ENCODE assay signal across 23 mouse cellular contexts in the genomic region with DNA sequence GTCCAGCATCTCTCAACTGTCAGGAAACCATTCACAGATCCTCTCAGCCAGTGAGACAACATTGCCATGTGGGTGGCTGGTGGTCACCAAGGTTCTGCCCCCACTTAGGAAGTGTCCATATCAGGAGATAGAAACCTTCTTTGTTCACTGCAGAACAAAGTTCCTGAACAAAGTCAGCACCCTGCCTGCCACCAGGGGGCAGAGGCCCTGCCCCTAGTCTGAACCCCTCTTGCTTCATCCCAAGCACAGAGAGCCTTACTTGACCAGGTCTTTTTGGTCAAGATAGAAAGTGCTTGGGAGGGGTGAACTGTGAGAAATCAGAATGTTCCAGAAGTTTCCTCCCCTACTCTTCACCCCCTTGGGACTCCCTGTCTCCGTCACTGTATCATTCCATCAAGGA. TPM values are rescaled to one million over a fixed set of nuclear protein-coding genes. Genes with fewer than 3 reads are reported as not detected.
DNase-seq lines count a peak whose midpoint lies in the region; ATAC-seq and TF ChIP-seq lines count a peak whose summit lies in the region.
"Had no signal": no experiment of that assay in that cellular context is flagged by ENCODE, and none has a peak within 500 bp of the region (broad histone marks: within the 10 kb centered on the region; RNA-seq: fewer than 3 reads in every experiment).

No protein-coding gene starts in this region.

- no peak overlapping the region for H3K4me3 ChIP-seq in intestine, postnatal 0 days (ENCODE audit: low read depth, low read length)
- H3K4me3 ChIP-seq in intestine, embryonic 16.5 days (ENCODE audit: low read length) = no peak overlapping the region
- no peak overlapping the region for H3K4me3 ChIP-seq in lung, embryonic 14.5 days (ENCODE audit: low read depth, low read length)
- no peak overlapping the region for H3K4me3 ChIP-seq in CH12.LX (replicated peaks in 1 of 3; ENCODE audit: low read depth in 2 of 3, low read length in 2 of 3, poor library complexity in 1 of 3)
- H3K4me3 ChIP-seq in MEL (ENCODE audit: control insufficient read depth in 1 of 2, insufficient read depth in 1 of 2, low read depth in 2 of 2, low read length in 2 of 2) = no peak overlapping the region
- H3K4me3 ChIP-seq: embryonic facial prominence, embryonic 15.5 days; forebrain, embryonic 10.5 days; heart, embryonic 15.5 days; hindbrain, embryonic 13.5 days; lung, embryonic 15.5 days; midbrain, embryonic 13.5 days; neural tube, embryonic 13.5 days had no signal

- no peaks in the 10 kb centered on the region for H3K4me1 ChIP-seq in intestine, postnatal 0 days (replicated peaks; ENCODE audit: control insufficient read depth, insufficient read depth, low read length)
- no peaks in the 10 kb centered on the region for H3K4me1 ChIP-seq in intestine, embryonic 16.5 days (ENCODE audit: control insufficient read depth, insufficient read depth, low read length)
- no peaks in the 10 kb centered on the region for H3K4me1 ChIP-seq in lung, embryonic 14.5 days (ENCODE audit: insufficient read depth)
- H3K4me1 ChIP-seq in CH12.LX (ENCODE audit: control insufficient read depth in 1 of 2, insufficient read depth in 2 of 2) (peaks cover 0 to 14% of the 10 kb centered on the region in 2 experiments; a peak in 2 of 4 replicates), MEL (ENCODE audit: control insufficient read depth in 1 of 2, insufficient read depth in 2 of 2, low read length in 2 of 2) (peaks cover 23 to 39% of the 10 kb centered on the region in 2 experiments)
- H3K4me1 ChIP-seq: embryonic facial prominence, embryonic 15.5 days; heart, embryonic 15.5 days; lung, embryonic 15.5 days had no signal

- 90% methylated on average over 1 of the region's 1 CpGs for WGBS in intestine, postnatal 0 days
- 90% methylated on average over 1 of the region's 1 CpGs for WGBS in intestine, embryonic 16.5 days
- WGBS in lung, embryonic 14.5 days = 91% methylated on average over 1 of the region's 1 CpGs

- TF ChIP-seq CTCF in intestine, postnatal 0 days (IDR thresholded peaks at IDR 0.05; ENCODE audit: low read depth) = peak; percentile 53
- TF ChIP-seq CTCF in lung, embryonic 14.5 days (IDR thresholded peaks at IDR 0.05; ENCODE audit: low read depth) = peak; percentile 36
- TF ChIP-seq CTCF in CH12.LX (conservative IDR thresholded peaks at IDR 0.05 in 1 of 2, IDR thresholded peaks at IDR 0.05 in 1 of 2; ENCODE audit: low read depth in 2 of 2, low read length in 2 of 2) (peak; percentile 18 to 68; a peak in 2 of 4 replicates), MEL (IDR thresholded peaks at IDR 0.05 in 2 of 3, conservative IDR thresholded peaks at IDR 0.05 in 1 of 3; ENCODE audit: control insufficient read depth in 1 of 3, insufficient read depth in 1 of 3, low read depth in 2 of 3, low read length in 3 of 3, poor library complexity in 1 of 3, severe bottlenecking in 1 of 3) (peak; percentile 35 to 54 (median 38); a peak in 5 of 6 replicates)

- H3K27me3 ChIP-seq in intestine, postnatal 0 days (replicated peaks; ENCODE audit: control insufficient read depth, insufficient read depth, low read length) = no peaks in the 10 kb centered on the region
- H3K27me3 ChIP-seq in intestine, embryonic 16.5 days (replicated peaks; ENCODE audit: control insufficient read depth, insufficient read depth, low read length) = no peaks in the 10 kb centered on the region
- H3K27me3 ChIP-seq in lung, embryonic 14.5 days (ENCODE audit: insufficient read depth, low read length) = no peaks in the 10 kb centered on the region
- H3K27me3 ChIP-seq in CH12.LX (replicated peaks) = peaks cover 2% of the 10 kb centered on the region
- no peaks in the 10 kb centered on the region for H3K27me3 ChIP-seq in MEL (ENCODE audit: control insufficient read depth in 1 of 2, insufficient read depth in 2 of 2, low read length in 2 of 2)
- H3K27me3 ChIP-seq: embryonic facial prominence, embryonic 15.5 days; heart, embryonic 15.5 days; hindbrain, embryonic 13.5 days; lung, embryonic 15.5 days; midbrain, embryonic 13.5 days; neural tube, embryonic 13.5 days had no signal

- no peak overlapping the region for H3K4me2 ChIP-seq in intestine, postnatal 0 days (replicated peaks; ENCODE audit: low read depth)
- no peak overlapping the region for H3K4me2 ChIP-seq in intestine, embryonic 16.5 days (ENCODE audit: low read depth, low read length)
- no peak overlapping the region for H3K4me2 ChIP-seq in lung, embryonic 14.5 days
- H3K4me2 ChIP-seq in CH12.LX (ENCODE audit: insufficient read depth, low read depth, poor library complexity, severe bottlenecking) = no peak overlapping the region
- H3K4me2 ChIP-seq: embryonic facial prominence, embryonic 15.5 days; heart, embryonic 15.5 days; hindbrain, embryonic 13.5 days; lung, embryonic 15.5 days; midbrain, embryonic 13.5 days; neural tube, embryonic 13.5 days had no signal

- no peaks in the 10 kb centered on the region for H3K36me3 ChIP-seq in intestine, postnatal 0 days (ENCODE audit: control insufficient read depth, insufficient read depth)
- H3K36me3 ChIP-seq in intestine, embryonic 16.5 days (ENCODE audit: control insufficient read depth, insufficient read depth, low read length) = no peaks in the 10 kb centered on the region
- H3K36me3 ChIP-seq in lung, embryonic 14.5 days (ENCODE audit: insufficient read depth) = no peaks in the 10 kb centered on the region
- H3K36me3 ChIP-seq in CH12.LX (replicated peaks in 1 of 2; ENCODE audit: control insufficient read depth in 1 of 2, insufficient read depth in 1 of 2, low read length in 1 of 2) = no peaks in the 10 kb centered on the region
- H3K36me3 ChIP-seq in MEL (ENCODE audit: control insufficient read depth in 1 of 2, insufficient read depth in 2 of 2, low read length in 2 of 2) = peaks cover 24 to 31% of the 10 kb centered on the region in 2 experiments
- H3K36me3 ChIP-seq: embryonic facial prominence, embryonic 15.5 days; forebrain, embryonic 10.5 days; G1E; heart, embryonic 15.5 days; hindbrain, embryonic 13.5 days; lung, embryonic 15.5 days; midbrain, embryonic 13.5 days; neural tube, embryonic 13.5 days had no signal

- dilution Hi-C loops in CH12.LX (cut with MboI; ENCODE audit: extremely low pct_ligation_motif_present, extremely low pct_unique_long_range_greater_than_20kb, low sequenced_read_pairs) = no loop called here

- TF ChIP-seq POLR2A in CH12.LX (IDR thresholded peaks at IDR 0.05; ENCODE audit: low read depth, low read length) = no peak
- TF ChIP-seq POLR2A in MEL (IDR thresholded peaks at IDR 0.05; ENCODE audit: control insufficient read depth in 1 of 2, insufficient read depth in 1 of 2, low read depth in 1 of 2, low read length in 2 of 2, poor library complexity in 1 of 2) = no peak

- no peak for ATAC-seq in intestine, postnatal 0 days
- ATAC-seq in intestine, embryonic 16.5 days = no peak
- ATAC-seq in lung, embryonic 14.5 days (ENCODE audit: insufficient read depth) = no peak
- ATAC-seq: midbrain, embryonic 13.5 days had no signal

- no peak overlapping the region for H3K27ac ChIP-seq in intestine, postnatal 0 days (ENCODE audit: low read depth, low read length)
- no peak overlapping the region for H3K27ac ChIP-seq in intestine, embryonic 16.5 days (ENCODE audit: low read length)
- no peak overlapping the region for H3K27ac ChIP-seq in lung, embryonic 14.5 days (ENCODE audit: low read depth)
- H3K27ac ChIP-seq in CH12.LX (ENCODE audit: insufficient read depth, low read depth) = no peak overlapping the region
- H3K27ac ChIP-seq in MEL (ENCODE audit: control insufficient read depth, low read depth, low read length) = no peak overlapping the region
- H3K27ac ChIP-seq: embryonic facial prominence, embryonic 15.5 days; forebrain, embryonic 10.5 days; heart, embryonic 15.5 days; hindbrain, embryonic 13.5 days; lung, embryonic 15.5 days; midbrain, embryonic 13.5 days; neural tube, embryonic 13.5 days had no signal

- no peaks in the 10 kb centered on the region for H3K9me3 ChIP-seq in intestine, postnatal 0 days (ENCODE audit: control insufficient read depth)
- no peaks in the 10 kb centered on the region for H3K9me3 ChIP-seq in intestine, embryonic 16.5 days (ENCODE audit: control insufficient read depth, low read length)
- H3K9me3 ChIP-seq in lung, embryonic 14.5 days (ENCODE audit: low read depth, low read length) = no peaks in the 10 kb centered on the region
- H3K9me3 ChIP-seq in CH12.LX (replicated peaks; ENCODE audit: low read length) = peaks cover 7% of the 10 kb centered on the region
- H3K9me3 ChIP-seq in MEL (replicated peaks; ENCODE audit: insufficient read depth, low read length) = no peaks in the 10 kb centered on the region; the same call in 1 of the 2 replicates
- H3K9me3 ChIP-seq: embryonic facial prominence, embryonic 15.5 days; forebrain, embryonic 10.5 days; heart, embryonic 15.5 days; hindbrain, embryonic 13.5 days; lung, embryonic 15.5 days; midbrain, embryonic 13.5 days; neural tube, embryonic 13.5 days had no signal

- in situ Hi-C loops in CH12.LX (cut with MboI; ENCODE audit: low pct_ligation_motif_present, low pct_unique_long_range_greater_than_20kb, low sequenced_read_pairs) = loop anchor here (25.0 kb wide), 1 partner anchor 224 kb away; no protein-coding TSS in a partner anchor

- no peak overlapping the region for H3K9ac ChIP-seq in intestine, postnatal 0 days (ENCODE audit: low read depth, low read length)
- no peak overlapping the region for H3K9ac ChIP-seq in intestine, embryonic 16.5 days (ENCODE audit: low read depth, low read length)
- H3K9ac ChIP-seq in lung, embryonic 14.5 days = no peak overlapping the region
- H3K9ac ChIP-seq in CH12.LX (ENCODE audit: insufficient read depth, low read depth) (no peak overlapping the region), MEL (ENCODE audit: control insufficient read depth, low read depth, low read length, poor library complexity, severe bottlenecking) (no peak overlapping the region)
- H3K9ac ChIP-seq: embryonic facial prominence, embryonic 15.5 days; heart, embryonic 15.5 days; hindbrain, embryonic 13.5 days; lung, embryonic 15.5 days; midbrain, embryonic 13.5 days; neural tube, embryonic 13.5 days had no signal

- no peak for TF ChIP-seq EP300 in CH12.LX (IDR thresholded peaks at IDR 0.05; ENCODE audit: low read length)
- no peak for TF ChIP-seq EP300 in MEL (IDR thresholded peaks at IDR 0.05; ENCODE audit: low read depth in 1 of 2, low read length in 2 of 2)

- DNase-seq in lung, embryonic 14.5 days = no peak
- DNase-seq in lung, postnatal 36 days = no peak
- DNase-seq in CH12.LX (ENCODE audit: extremely low read depth) = no peak
- DNase-seq in MEL (ENCODE audit: low read depth, low spot score) = no peak
- no peak for DNase-seq in ovary, postnatal 10 days (ENCODE audit: low spot score)
- DNase-seq: adrenal gland, postnatal 25 days; cerebellum, adult 11-12 months; cerebellum, postnatal 14 days; gastrocnemius, postnatal 10 days; spleen, adult 18-20 months had no signal

- H3K79me2 ChIP-seq in CH12.LX (replicated peaks; ENCODE audit: control insufficient read depth, extremely low read depth, insufficient read depth, poor library complexity, severe bottlenecking) = no peaks in the 10 kb centered on the region
- no peaks in the 10 kb centered on the region for H3K79me2 ChIP-seq in MEL (ENCODE audit: control insufficient read depth, insufficient read depth, low read length, poor library complexity)

- TF ChIP-seq RAD21 in CH12.LX (IDR thresholded peaks at IDR 0.05; ENCODE audit: low read depth, low read length) (peak; percentile 11), MEL (IDR thresholded peaks at IDR 0.05; ENCODE audit: low read depth, low read length) (no peak)

RNA-seq across cellular contexts. Expression of a gene that starts 28.2 kb away (rescaled TPM):
- polyA plus RNA-seq in intestine, postnatal 0 days (2015; fragmentation: Nextera tagmentation; extraction: Ambion mirVana) = not detected in 2 replicates
- 0.38 and 0.45 TPM in 2 replicates for polyA plus RNA-seq in intestine, embryonic 16.5 days (2015; fragmentation: Nextera tagmentation; extraction: Ambion mirVana)
- polyA plus RNA-seq in lung, embryonic 14.5 days (2014; fragmentation: Nextera tagmentation; extraction: Ambion mirVana) = 0.26 and 0.64 TPM in 2 replicates
- 0.08 TPM in 2 replicates for total RNA-seq in CH12.LX (2012; rRNA removed)
- not detected in 2 replicates for total RNA-seq in CH12.LX (2014; rRNA removed)
- 0.17 and 0.23 TPM in 2 replicates for polyA plus RNA-seq in CH12.LX (2012; ENCODE audit: insufficient read length, low read depth)
- total RNA-seq in MEL (2012; rRNA removed) = 24.9 and 30.2 TPM in 2 replicates
- polyA plus RNA-seq in MEL (2012; ENCODE audit: insufficient read depth in 1 of 2, insufficient read length in 2 of 2, low read depth in 1 of 2, low replicate concordance in 2 of 2, missing spikeins in 1 of 2) = 10 to 100 TPM; 27.6 to 57.4 TPM
- total RNA-seq: adrenal gland, postnatal 25 days; gastrocnemius, postnatal 10 days; left cerebral cortex, postnatal 25 days had no signal
- polyA plus RNA-seq: G1E; neural tube, embryonic 13.5 days had no signal

RNA-seq across cellular contexts. Expression of a gene that starts 37.1 kb away (rescaled TPM):
- polyA plus RNA-seq in intestine, postnatal 0 days (2015; fragmentation: Nextera tagmentation; extraction: Ambion mirVana) = 0.04 and 0.05 TPM in 2 replicates
- 0.05 and 0.06 TPM in 2 replicates for polyA plus RNA-seq in intestine, embryonic 16.5 days (2015; fragmentation: Nextera tagmentation; extraction: Ambion mirVana)
- not detected in 2 replicates for polyA plus RNA-seq in lung, embryonic 14.5 days (2014; fragmentation: Nextera tagmentation; extraction: Ambion mirVana)
- total RNA-seq in CH12.LX (2012; rRNA removed) = not detected in 2 replicates
- total RNA-seq in CH12.LX (2014; rRNA removed) = not detected in 2 replicates
- polyA plus RNA-seq in CH12.LX (2012; ENCODE audit: insufficient read length, low read depth) = not detected in 2 replicates
- total RNA-seq in MEL (2012; rRNA removed) = 0.08 and 0.13 TPM in 2 replicates
- under 1 TPM in 1 of 2 experiments, not detected in 1; 0.11 TPM for polyA plus RNA-seq in MEL (2012; ENCODE audit: insufficient read depth in 1 of 2, insufficient read length in 2 of 2, low read depth in 1 of 2, low replicate concordance in 2 of 2, missing spikeins in 1 of 2)
- total RNA-seq: adrenal gland, postnatal 25 days; G1E; heart, adult 8-10 months had no signal
- polyA plus RNA-seq: forebrain, embryonic 10.5 days; G1E; heart, embryonic 15.5 days; kidney, embryonic 16.5 days; midbrain, embryonic 13.5 days; neural tube, embryonic 13.5 days had no signal

RNA-seq across cellular contexts. Expression of a gene that starts 41.3 kb away (rescaled TPM):
- polyA plus RNA-seq in intestine, postnatal 0 days (2015; fragmentation: Nextera tagmentation; extraction: Ambion mirVana) = 0.54 and 0.66 TPM in 2 replicates
- 0.88 and 0.94 TPM in 2 replicates for polyA plus RNA-seq in intestine, embryonic 16.5 days (2015; fragmentation: Nextera tagmentation; extraction: Ambion mirVana)
- 0.78 and 0.86 TPM in 2 replicates for polyA plus RNA-seq in lung, embryonic 14.5 days (2014; fragmentation: Nextera tagmentation; extraction: Ambion mirVana)
- total RNA-seq in CH12.LX (2012; rRNA removed) (not detected in 2 replicates), CH12.LX (2014; rRNA removed) (not detected in 2 replicates), MEL (2012; rRNA removed) (1.3 and 2.0 TPM in 2 replicates)
- polyA plus RNA-seq in CH12.LX (2012; ENCODE audit: insufficient read length, low read depth) (not detected in 2 replicates), MEL (2012; ENCODE audit: insufficient read depth in 1 of 2, insufficient read length in 2 of 2, low read depth in 1 of 2, low replicate concordance in 2 of 2, missing spikeins in 1 of 2) (1 to 10 TPM in 1 of 2 experiments, not detected in 1; 3.6 TPM)
- total RNA-seq: G1E had no signal
- polyA plus RNA-seq: G1E had no signal

RNA-seq across cellular contexts. Expression of a gene that starts 50.7 kb away (rescaled TPM):
- polyA plus RNA-seq in intestine, postnatal 0 days (2015; fragmentation: Nextera tagmentation; extraction: Ambion mirVana) = 16.5 and 17.1 TPM in 2 replicates
- 21.1 and 21.5 TPM in 2 replicates for polyA plus RNA-seq in intestine, embryonic 16.5 days (2015; fragmentation: Nextera tagmentation; extraction: Ambion mirVana)
- 5.9 and 6.9 TPM in 2 replicates for polyA plus RNA-seq in lung, embryonic 14.5 days (2014; fragmentation: Nextera tagmentation; extraction: Ambion mirVana)
- total RNA-seq in CH12.LX (2012; rRNA removed) (4.7 and 6.6 TPM in 2 replicates), CH12.LX (2014; rRNA removed) (1.9 and 2.1 TPM in 2 replicates), MEL (2012; rRNA removed) (10.3 and 15.0 TPM in 2 replicates)
- polyA plus RNA-seq in CH12.LX (2012; ENCODE audit: insufficient read length, low read depth) (2.2 and 2.4 TPM in 2 replicates), MEL (2012; ENCODE audit: insufficient read depth in 1 of 2, insufficient read length in 2 of 2, low read depth in 1 of 2, low replicate concordance in 2 of 2, missing spikeins in 1 of 2) (10 to 100 TPM in 1 of 2 experiments, not detected in 1; 14.2 TPM)
- polyA plus RNA-seq: G1E had no signal

Comparison
In these comparisons a context has a peak if more than half of its experiments do, and no peak if none do; other contexts are left out.
1. RNA of a gene that starts 28.2 kb away (polyA plus RNA-seq): 27.6 to 57.4 TPM in MEL; 0.38 to 0.45 TPM in intestine, embryonic 16.5 days, 0.26 to 0.64 TPM in lung, embryonic 14.5 days, 0.17 to 0.23 TPM in CH12.LX and not detected in intestine, postnatal 0 days; every median in the first group is over 10 times any median in the second.
2. Peak in every context shown above with its lines, with median percentiles within 50 percentile points of each other: CTCF ChIP-seq.